Mouse (Mus musculus) midbrain, embryonic 13.5 days (tissue): ENCODE results near the gene Hes7. TPM values are rescaled to one million over a fixed set of nuclear protein-coding genes. Genes with fewer than 3 reads are reported as not detected.
A peak's percentile ranks its signal among the peaks of the same experiment; 100 is the strongest.

ENCODE experiments used
- ATAC-seq: fragments of 200-750 bp; cut with Nextera tagmentation; 2 replicates; pipeline ENCODE4 v1.8.0; 2017; ENCODE audit warnings: mild to moderate bottlenecking, moderate TSS enrichment, moderate library complexity
- H3K27ac ChIP-seq: fragments of 300-500 bp; sonication (generic); 2 replicates; pipeline ENCODE4 v1.5.1; 2015; ENCODE audit warnings: inconsistent platforms, mild to moderate bottlenecking, moderate library complexity
- H3K27me3 ChIP-seq: fragments of 300-500 bp; sonication (generic); 2 replicates; pipeline ENCODE4 v1.6.1; 2015; ENCODE audit warnings: mild to moderate bottlenecking, inconsistent platforms
- H3K36me3 ChIP-seq: fragments of 300-500 bp; sonication (generic); 2 replicates; pipeline ENCODE4 v1.6.1; 2015; ENCODE audit warnings: mild to moderate bottlenecking, inconsistent platforms
- H3K4me1 ChIP-seq: fragments of 300-500 bp; sonication (generic); replicated peaks from 2 replicates; pipeline ENCODE4 v1.6.1; 2015; ENCODE audit warnings: inconsistent platforms
- H3K4me2 ChIP-seq: fragments of 300-500 bp; sonication (generic); replicated peaks from 2 replicates; pipeline ENCODE4 v1.6.1; 2015; ENCODE audit warnings: moderate library complexity, mild to moderate bottlenecking, inconsistent platforms
- H3K4me3 ChIP-seq: fragments of 300-500 bp; sonication (generic); replicated peaks from 2 replicates; pipeline ENCODE4 v1.5.1; 2015; ENCODE audit warnings: mild to moderate bottlenecking, inconsistent platforms
- H3K9ac ChIP-seq: fragments of 300-500 bp; sonication (generic); replicated peaks from 2 replicates; pipeline ENCODE4 v1.6.1; 2015; ENCODE audit warnings: mild to moderate bottlenecking, inconsistent platforms
- H3K9me3 ChIP-seq: fragments of 300-500 bp; sonication (generic); 2 replicates; pipeline ENCODE4 v1.6.1; 2016; ENCODE audit warnings: mild to moderate bottlenecking, inconsistent platforms
- WGBS: fragments of 180-500 bp; shearing (Covaris S2); methylation state at CpG from one replicate; pipeline ENCODE4 v1.1.7; 2015; 5-methylcytosine and 5-hydroxymethylcytosine counted together
- polyA plus RNA-seq: library from polyadenylated mRNA; unstranded; fragments of >200 nt; fragmentation: Nextera tagmentation; extraction: Ambion mirVana; gene quantifications from 2 replicates; pipeline ENCODE4 v1.2.1, GENCODE M21; 2015

The Hes7 gene
- polyA plus RNA-seq, 1 experiment from 2014 or later: 0.26 TPM

- Histone ChIP-seq H3K27me3 (no peaks in the 10 kb centered on the region), H3K4me1 (peaks cover 7% of the 10 kb centered on the region), H3K4me3 (no peak overlapping the region), H3K9ac (no peak overlapping the region), H3K36me3 (no peaks in the 10 kb centered on the region), H3K4me2 (no peak overlapping the region), H3K9me3 (no peaks in the 10 kb centered on the region), H3K27ac (no peak overlapping the region)
- WGBS: 89% methylated on average over 6 of the region's 6 CpGs
- ATAC-seq: no peak
Measured at GRCm38 (mm10) chr11:69078041-69078440, 42.2 kb upstream of the Hes7 start.

- WGBS: 85% methylated on average over 5 of the region's 5 CpGs
- Histone ChIP-seq H3K4me3 (no peak overlapping the region), H3K9ac (no peak overlapping the region), H3K36me3 (no peaks in the 10 kb centered on the region), H3K9me3 (no peaks in the 10 kb centered on the region), H3K27ac (no peak overlapping the region), H3K27me3 (no peaks in the 10 kb centered on the region), H3K4me2 (no peak overlapping the region), H3K4me1 (peaks cover 5% of the 10 kb centered on the region)
- no peak for ATAC-seq
Measured at GRCm38 (mm10) chr11:69078805-69079438, 41.3 kb upstream of the Hes7 start.

DNA sequence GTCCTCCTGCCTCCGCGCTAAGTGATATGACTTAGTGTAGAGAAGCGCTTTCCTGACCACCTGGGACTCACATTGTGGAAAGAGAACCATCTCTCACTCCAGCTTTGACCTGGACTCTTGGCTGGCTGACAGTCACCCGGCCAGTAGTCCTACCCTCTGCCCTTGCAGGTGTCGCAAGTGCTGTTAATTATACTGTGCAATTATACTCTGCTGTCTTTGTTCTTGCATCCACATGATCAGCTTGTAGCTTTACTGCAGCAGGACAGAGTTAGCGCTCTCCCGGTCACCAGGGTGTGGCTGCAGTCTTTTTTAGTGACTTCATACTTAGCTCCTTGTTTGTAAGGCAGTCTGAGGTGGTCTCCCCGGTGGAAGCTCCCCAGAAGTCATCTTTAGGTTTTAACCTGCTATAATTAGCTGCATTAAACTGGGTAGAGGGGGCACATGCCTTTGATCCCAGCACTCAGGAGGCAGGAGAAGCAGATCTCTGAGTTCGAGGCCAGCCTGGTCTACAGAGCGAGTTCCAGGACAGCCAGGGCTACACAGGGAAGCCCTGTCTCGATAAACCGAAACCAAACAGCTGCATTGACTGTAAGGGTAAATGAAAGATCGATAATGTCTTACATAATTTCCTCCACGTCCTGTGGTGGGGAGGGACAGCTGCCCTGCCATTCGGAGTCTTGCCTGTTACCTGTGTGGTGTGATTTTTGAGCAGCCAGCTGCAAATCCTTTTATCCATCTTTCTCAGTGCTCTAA, 39.9 kb upstream of the Hes7 start:
- Histone ChIP-seq H3K4me2 (no peak overlapping the region), H3K27me3 (no peaks in the 10 kb centered on the region), H3K27ac (no peak overlapping the region), H3K36me3 (no peaks in the 10 kb centered on the region), H3K4me1 (no peaks in the 10 kb centered on the region), H3K4me3 (no peak overlapping the region), H3K9ac (no peak overlapping the region), H3K9me3 (no peaks in the 10 kb centered on the region)
- ATAC-seq: no peak
- WGBS: 85% methylated on average over 15 of the region's 15 CpGs

- WGBS: 89% methylated on average over 8 of the region's 8 CpGs
Measured at GRCm38 (mm10) chr11:69080855-69081222, 39.4 kb upstream of the Hes7 start.

GRCm38 (mm10) chr11:69081613-69082012, 38.6 kb upstream of the Hes7 start:
- H3K9ac ChIP-seq: no peak overlapping the region
- H3K4me1 ChIP-seq: no peaks in the 10 kb centered on the region
- no peak overlapping the region for H3K4me3 ChIP-seq
- H3K9me3 ChIP-seq: no peaks in the 10 kb centered on the region
- no peak overlapping the region; the same call in 1 of the 2 replicates for H3K27ac ChIP-seq
- 85% methylated on average over 7 of the region's 7 CpGs for WGBS
- H3K4me2 ChIP-seq: no peak overlapping the region
- no peak for ATAC-seq
- H3K27me3 ChIP-seq: no peaks in the 10 kb centered on the region
- no peaks in the 10 kb centered on the region for H3K36me3 ChIP-seq

More at GRCm38 (mm10) chr11:69080855-69081222, 39.4 kb upstream of the Hes7 start:
- H3K36me3 ChIP-seq: no peaks in the 10 kb centered on the region
- H3K27ac ChIP-seq: no peak overlapping the region
- no peak overlapping the region for H3K4me3 ChIP-seq
- no peaks in the 10 kb centered on the region for H3K9me3 ChIP-seq
- no peak for ATAC-seq
- no peak overlapping the region for H3K4me2 ChIP-seq
- no peaks in the 10 kb centered on the region for H3K27me3 ChIP-seq
- H3K4me1 ChIP-seq: no peaks in the 10 kb centered on the region
- H3K9ac ChIP-seq: no peak overlapping the region

DNA sequence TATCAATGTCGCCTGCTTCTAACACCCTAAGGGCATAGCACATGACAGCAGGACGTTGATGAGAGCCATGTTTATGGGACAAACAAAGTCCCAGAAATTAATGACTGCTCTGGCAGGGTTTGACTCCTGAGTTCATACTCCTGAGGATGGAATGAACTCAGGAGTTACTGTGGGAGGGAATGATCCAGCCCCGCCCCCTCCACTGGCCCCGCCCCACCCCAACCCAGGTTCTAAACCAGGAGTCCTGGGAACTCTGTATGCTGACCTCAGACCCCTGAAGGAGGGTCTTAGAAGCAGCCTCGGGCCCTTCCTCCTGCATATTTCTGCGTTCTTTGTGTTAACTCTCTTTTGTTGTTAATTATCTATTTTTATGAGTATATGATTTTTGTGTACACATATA, 34.6 kb upstream of the Hes7 start:
- Histone ChIP-seq H3K36me3 (peaks cover 11% of the 10 kb centered on the region), H3K4me3 (no peak overlapping the region), H3K27ac (no peak overlapping the region), H3K4me2 (no peak overlapping the region), H3K9ac (no peak overlapping the region), H3K4me1 (peaks cover 29% of the 10 kb centered on the region), H3K9me3 (no peaks in the 10 kb centered on the region), H3K27me3 (no peaks in the 10 kb centered on the region)
- ATAC-seq: no peak
- 70% methylated on average over 6 of the region's 6 CpGs for WGBS

DNA sequence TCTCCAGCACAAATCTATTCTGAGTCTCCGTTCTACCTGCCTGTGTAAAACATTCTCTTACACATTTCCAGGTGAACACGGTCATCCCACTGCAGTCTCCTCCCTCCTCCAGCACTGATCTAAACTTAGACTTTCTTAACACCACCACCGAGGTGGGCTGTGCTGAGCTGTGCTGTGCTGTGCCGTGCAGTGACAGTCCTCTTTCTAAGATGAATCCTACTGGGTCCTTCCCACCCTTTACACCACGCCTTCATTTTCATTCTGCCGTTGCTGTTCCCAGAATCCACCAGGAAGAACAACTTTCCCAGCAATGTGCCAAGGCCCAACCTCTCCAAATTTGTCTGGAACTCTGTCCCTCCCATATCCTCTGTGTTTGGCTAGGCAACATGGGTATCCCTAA, 33.8 kb upstream of the Hes7 start:
- H3K4me1 ChIP-seq: peaks cover 36% of the 10 kb centered on the region
- no peaks in the 10 kb centered on the region for H3K27me3 ChIP-seq
- ATAC-seq: no peak
- H3K9me3 ChIP-seq: no peaks in the 10 kb centered on the region
- no peak overlapping the region for H3K27ac ChIP-seq
- no peak overlapping the region for H3K4me2 ChIP-seq
- H3K36me3 ChIP-seq: peaks cover 16% of the 10 kb centered on the region
- no peak overlapping the region for H3K9ac ChIP-seq
- WGBS: 73% methylated on average over 6 of the region's 6 CpGs
- no peak overlapping the region for H3K4me3 ChIP-seq

- H3K9me3 ChIP-seq: no peaks in the 10 kb centered on the region
- peak overlapping the region; percentile 51 for H3K27ac ChIP-seq
- 41% methylated on average over 4 of the region's 4 CpGs for WGBS
- no peaks in the 10 kb centered on the region for H3K27me3 ChIP-seq
- no peak overlapping the region for H3K4me3 ChIP-seq
- no peak for ATAC-seq
- H3K36me3 ChIP-seq: peaks cover 23% of the 10 kb centered on the region
- no peak overlapping the region for H3K4me2 ChIP-seq
- H3K4me1 ChIP-seq: peaks cover 43% of the 10 kb centered on the region
- 0 out of 2 replicates have a peak overlapping the region, but pooled peaks have one; percentile 28 for H3K9ac ChIP-seq
Measured at GRCm38 (mm10) chr11:69087082-69087481, 33.1 kb upstream of the Hes7 start.

DNA sequence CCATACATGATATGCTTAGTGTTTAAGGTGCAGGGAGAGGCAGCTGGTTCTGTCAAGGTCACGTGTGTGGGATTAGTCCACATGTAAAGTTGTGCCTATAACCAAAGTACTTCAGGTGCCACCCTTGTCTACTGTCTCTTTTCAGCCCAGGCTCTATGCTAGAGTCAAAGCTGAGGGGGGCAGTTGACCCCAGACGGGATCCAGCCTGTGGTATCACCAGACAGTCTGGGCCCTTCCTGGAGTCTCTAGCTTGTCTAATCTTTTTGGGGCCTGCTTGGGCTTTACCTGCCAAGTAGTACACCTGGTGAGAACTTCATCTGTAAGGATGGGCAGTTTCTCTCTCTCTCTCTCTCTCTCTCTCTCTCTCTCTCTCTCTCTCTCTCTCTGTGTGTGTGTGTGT, 32.6 kb upstream of the Hes7 start:
- whole genome bisulfite sequencing: 81% methylated on average over 2 of the region's 2 CpGs
- ATAC-seq: no peak
- H3K27ac ChIP-seq: peak overlapping the region; percentile 51; the same call in 1 of the 2 replicates

GRCm38 (mm10) chr11:69088103-69088855, 31.9 kb upstream of the Hes7 start, which contains the start of gene Vamp2:
Gene Vamp2, plus strand, starts transcription at chr11:69088490.
- Histone ChIP-seq H3K4me2 (peak within 1 kb of the TSS; percentile 94), H3K4me1 (peaks cover 47% of the 10 kb centered on the region), H3K4me3 (peak within 1 kb of the TSS; percentile 97), H3K9me3 (no peaks in the 10 kb centered on the region), H3K9ac (peak within 1 kb of the TSS; percentile 97), H3K27ac (peak within 1 kb of the TSS; percentile 95), H3K36me3 (peaks cover 29% of the 10 kb centered on the region), H3K27me3 (no peaks in the 10 kb centered on the region)
- peak; percentile 84 for ATAC-seq
- 1% methylated on average over 63 of the region's 67 CpGs for WGBS

More for the DNA sequence above, 32.6 kb upstream of the Hes7 start:
- Histone ChIP-seq H3K4me1 (peaks cover 45% of the 10 kb centered on the region), H3K4me3 (peak overlapping the region; percentile 97), H3K27me3 (no peaks in the 10 kb centered on the region), H3K9ac (peak overlapping the region; percentile 97; the same call in 1 of the 2 replicates), H3K9me3 (no peaks in the 10 kb centered on the region), H3K36me3 (peaks cover 26% of the 10 kb centered on the region), H3K4me2 (peak overlapping the region; percentile 94)

- peaks cover 49% of the 10 kb centered on the region for H3K4me1 ChIP-seq
- H3K27me3 ChIP-seq: no peaks in the 10 kb centered on the region
- peak overlapping the region; percentile 95 for H3K27ac ChIP-seq
- WGBS: 10% methylated on average over 25 of the region's 25 CpGs
- no peaks in the 10 kb centered on the region for H3K9me3 ChIP-seq
- peak overlapping the region; percentile 94 for H3K4me2 ChIP-seq
- H3K4me3 ChIP-seq: peak overlapping the region; percentile 97
- ATAC-seq: peak; percentile 25; the same call in 1 of the 2 replicates
- H3K36me3 ChIP-seq: peaks cover 29% of the 10 kb centered on the region
- H3K9ac ChIP-seq: peak overlapping the region; percentile 97
Measured at GRCm38 (mm10) chr11:69088856-69089615, 31.2 kb upstream of the Hes7 start.
